Comparison of ENCODE assay signal across 23 mouse cellular contexts in the genomic region with DNA sequence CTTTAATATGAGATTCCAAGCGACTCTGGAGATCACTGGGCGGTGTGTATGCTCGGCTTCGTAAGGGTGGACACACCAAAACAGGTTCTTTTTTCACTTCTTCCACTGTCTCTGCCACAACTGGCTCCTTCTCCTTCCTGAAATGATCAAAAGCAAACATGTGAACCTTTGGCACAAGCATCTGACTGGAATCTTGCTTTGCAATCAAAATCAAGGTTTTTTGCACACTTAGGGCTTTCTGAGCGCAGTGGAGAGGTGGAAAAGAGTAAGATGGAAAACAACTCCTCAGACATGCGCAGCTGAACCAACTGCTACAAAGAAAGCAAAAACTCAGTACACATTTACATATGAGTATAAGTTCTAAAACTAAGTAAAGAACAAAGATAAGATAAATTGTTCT. TPM values are rescaled to one million over a fixed set of nuclear protein-coding genes. Genes with fewer than 3 reads are reported as not detected.
DNase-seq lines count a peak whose midpoint lies in the region; ATAC-seq and TF ChIP-seq lines count a peak whose summit lies in the region.
"Had no signal": no experiment of that assay in that cellular context is flagged by ENCODE, and none has a peak within 500 bp of the region (broad histone marks: within the 10 kb centered on the region; RNA-seq: fewer than 3 reads in every experiment).

No protein-coding gene starts in this region.

- no peaks in the 10 kb centered on the region for H3K9me3 ChIP-seq in kidney, embryonic 16.5 days (ENCODE audit: low read length)
- no peaks in the 10 kb centered on the region for H3K9me3 ChIP-seq in kidney, embryonic 15.5 days (replicated peaks)
- H3K9me3 ChIP-seq: G1E had no signal

- no peak overlapping the region for H3K9ac ChIP-seq in kidney, embryonic 16.5 days (replicated peaks; ENCODE audit: low read length)
- H3K9ac ChIP-seq in kidney, embryonic 15.5 days, result no peak overlapping the region

- H3K4me2 ChIP-seq in kidney, embryonic 16.5 days (replicated peaks; ENCODE audit: low read depth, low read length), result no peak overlapping the region
- no peak overlapping the region for H3K4me2 ChIP-seq in kidney, embryonic 15.5 days

- no peak for ATAC-seq in kidney, embryonic 16.5 days (ENCODE audit: low FRiP score, low TSS enrichment)
- no peak for ATAC-seq in kidney, embryonic 15.5 days (replicated peaks; ENCODE audit: low FRiP score)
- ATAC-seq: activated CD4-positive, CD25-positive, alpha-beta regulatory T cell, adult 4 months; CD4-positive, CD25-positive, alpha-beta regulatory T cell, adult 4 months; Patski had no signal

- no peak overlapping the region for H3K4me3 ChIP-seq in kidney, embryonic 16.5 days (ENCODE audit: low read length)
- H3K4me3 ChIP-seq in kidney, adult 2 months (ENCODE audit: insufficient read depth, low read depth, low read length), result no peak overlapping the region
- H3K4me3 ChIP-seq in kidney, embryonic 15.5 days (replicated peaks), result no peak overlapping the region

- H3K36me3 ChIP-seq in kidney, embryonic 16.5 days (ENCODE audit: insufficient read depth, low read length), result peaks cover 20% of the 10 kb centered on the region
- peaks cover 10% of the 10 kb centered on the region for H3K36me3 ChIP-seq in kidney, adult 2 months (ENCODE audit: control insufficient read depth, insufficient read depth, low read length)
- peaks cover 41% of the 10 kb centered on the region for H3K36me3 ChIP-seq in kidney, embryonic 15.5 days

- DNase-seq in kidney, adult 11 months, result peak; percentile 24
- peak; percentile 64 for DNase-seq in kidney, adult 2 months
- DNase-seq in kidney, postnatal 4 days, result no peak
- peak; percentile 49 for DNase-seq in kidney, adult 9 months
- DNase-seq in kidney, adult 18-20 months, result no peak
- peak; percentile 10 to 50 for DNase-seq in kidney, postnatal 36 days
- DNase-seq: adrenal gland, adult 2 months; adrenal gland, adult 8-10 months; adrenal gland, postnatal 10 days; adrenal gland, postnatal 14 days; adrenal gland, postnatal 25 days; adrenal gland, postnatal 36 days; B cell, adult 2 months; cerebellum, adult 11 months; cerebellum, adult 11-12 months had no signal

- TF ChIP-seq CTCF in kidney, adult 2 months (conservative IDR thresholded peaks at IDR 0.05; ENCODE audit: insufficient read depth, insufficient read length, low read depth, low read length), result no peak

- TF ChIP-seq POLR2A in kidney, adult 2 months (IDR thresholded peaks at IDR 0.05; ENCODE audit: low read depth, low read length), result no peak

- WGBS in kidney, embryonic 16.5 days, result 98% methylated on average over 6 of the region's 6 CpGs
- 82% methylated on average over 6 of the region's 6 CpGs for WGBS in kidney, adult 2 months
- 96% methylated on average over 6 of the region's 6 CpGs for WGBS in kidney, embryonic 15.5 days

- H3K27ac ChIP-seq in kidney, embryonic 16.5 days (ENCODE audit: low read length), result no peak overlapping the region
- H3K27ac ChIP-seq in kidney, adult 2 months (ENCODE audit: insufficient read depth, low read depth, low read length), result no peak overlapping the region
- no peak overlapping the region for H3K27ac ChIP-seq in kidney, embryonic 15.5 days

- peaks cover 5% of the 10 kb centered on the region for H3K4me1 ChIP-seq in kidney, embryonic 16.5 days (ENCODE audit: insufficient read depth, low read length)
- peaks cover 17% of the 10 kb centered on the region; the same call in 1 of the 2 replicates for H3K4me1 ChIP-seq in kidney, adult 2 months (ENCODE audit: control insufficient read depth, insufficient read depth, low read length)
- peaks cover 6% of the 10 kb centered on the region; the same call in 1 of the 2 replicates for H3K4me1 ChIP-seq in kidney, embryonic 15.5 days

- no peaks in the 10 kb centered on the region for H3K27me3 ChIP-seq in kidney, embryonic 16.5 days (ENCODE audit: insufficient read depth, low read length)
- no peaks in the 10 kb centered on the region for H3K27me3 ChIP-seq in kidney, adult 2 months (replicated peaks; ENCODE audit: control insufficient read depth, insufficient read depth, low read length)
- H3K27me3 ChIP-seq in kidney, embryonic 15.5 days, result no peaks in the 10 kb centered on the region
- H3K27me3 ChIP-seq: CH12.LX, Patski had no signal

RNA-seq across cellular contexts. Expression of gene Mrpl50, which starts 6.5 kb away (rescaled TPM):
- 91.4 and 95.7 TPM in 2 replicates for polyA plus RNA-seq in kidney, embryonic 16.5 days (2015; fragmentation: Nextera tagmentation; extraction: Ambion mirVana)
- 14.7 and 21.2 TPM in 2 replicates for polyA plus RNA-seq in kidney, adult 2 months (2012; rRNA removed)
- 84.8 and 93.1 TPM in 2 replicates for polyA plus RNA-seq in kidney, embryonic 15.5 days (2015; fragmentation: Nextera tagmentation; extraction: Ambion mirVana)

RNA-seq across cellular contexts. Expression of gene Zfp189, which starts 6.5 kb away (rescaled TPM):
- 11.1 and 13.0 TPM in 2 replicates for polyA plus RNA-seq in kidney, embryonic 16.5 days (2015; fragmentation: Nextera tagmentation; extraction: Ambion mirVana)
- polyA plus RNA-seq in kidney, adult 2 months (2012; rRNA removed), result 2.0 and 2.5 TPM in 2 replicates
- 10.3 and 10.5 TPM in 2 replicates for polyA plus RNA-seq in kidney, embryonic 15.5 days (2015; fragmentation: Nextera tagmentation; extraction: Ambion mirVana)

RNA-seq across cellular contexts. Expression of gene Baat, which starts 8.1 kb away (rescaled TPM):
- polyA plus RNA-seq in kidney, embryonic 16.5 days (2015; fragmentation: Nextera tagmentation; extraction: Ambion mirVana), result 0.12 and 0.22 TPM in 2 replicates
- polyA plus RNA-seq in kidney, adult 2 months (2012; rRNA removed), result 4.4 and 5.7 TPM in 2 replicates
- polyA plus RNA-seq in kidney, embryonic 15.5 days (2015; fragmentation: Nextera tagmentation; extraction: Ambion mirVana), result 0.16 TPM in 1 of 2 replicates, not detected in the other
- polyA plus RNA-seq: activated CD4-positive, CD25-positive, alpha-beta regulatory T cell, adult 4 months; adrenal gland, adult 2 months; CD4-positive, CD25-positive, alpha-beta regulatory T cell, adult 4 months; G1E; Patski had no signal

RNA-seq across cellular contexts. Expression of gene Aldob, which starts 34.9 kb away (rescaled TPM):
- 421 and 493 TPM in 2 replicates for polyA plus RNA-seq in kidney, embryonic 16.5 days (2015; fragmentation: Nextera tagmentation; extraction: Ambion mirVana)
- 4,876 and 5,164 TPM in 2 replicates for polyA plus RNA-seq in kidney, adult 2 months (2012; rRNA removed)
- polyA plus RNA-seq in kidney, embryonic 15.5 days (2015; fragmentation: Nextera tagmentation; extraction: Ambion mirVana), result 235 and 237 TPM in 2 replicates
- polyA plus RNA-seq: activated CD4-positive, CD25-positive, alpha-beta regulatory T cell, adult 4 months; C2C12; CD4-positive, CD25-positive, alpha-beta regulatory T cell, adult 4 months; G1E; Patski had no signal

RNA-seq across cellular contexts. Expression of gene Acnat1, which starts 40.7 kb away (rescaled TPM):
- 0.80 and 1.0 TPM in 2 replicates for polyA plus RNA-seq in kidney, embryonic 16.5 days (2015; fragmentation: Nextera tagmentation; extraction: Ambion mirVana)
- polyA plus RNA-seq in kidney, adult 2 months (2012; rRNA removed), result 41.7 and 46.9 TPM in 2 replicates
- polyA plus RNA-seq in kidney, embryonic 15.5 days (2015; fragmentation: Nextera tagmentation; extraction: Ambion mirVana), result 0.27 and 0.94 TPM in 2 replicates
- polyA plus RNA-seq: activated CD4-positive, CD25-positive, alpha-beta regulatory T cell, adult 4 months; C2C12; CD4-positive, CD25-positive, alpha-beta regulatory T cell, adult 4 months; G1E; Patski had no signal

Comparison
In these comparisons a context has a peak if more than half of its experiments do, and no peak if none do; other contexts are left out.
1. DNase-seq: peak in kidney, adult 11 months (single experiment), kidney, adult 2 months (single experiment), kidney, adult 9 months (single experiment) and kidney, postnatal 36 days (2 of 2); none in kidney, postnatal 4 days (0 of 2) and kidney, adult 18-20 months (single experiment).